Mouse (Mus musculus): ENCODE results near the gene Nln. TPM values are rescaled to one million over a fixed set of nuclear protein-coding genes. Genes with fewer than 3 reads are reported as not detected.

Gene Nln
- polyA plus RNA-seq, 1 experiment from 2014 or later, result 21.5 TPM

GRCm38 (mm10) chr13:104018466-104019076, 90.8 kb downstream of the Nln start:
- no peak overlapping the region for H3K4me2 ChIP-seq (replicated peaks; ENCODE audit: low read depth, low read length)
- H3K4me3 ChIP-seq (ENCODE audit: low read length), result no peak overlapping the region
- no peak for ATAC-seq (ENCODE audit: low FRiP score, low TSS enrichment)

GRCm38 (mm10) chr13:104015246-104016105, 93.9 kb downstream of the Nln start:
- no peaks in the 10 kb centered on the region for H3K9me3 ChIP-seq (ENCODE audit: control insufficient read depth, low read length)
- H3K4me3 ChIP-seq (ENCODE audit: low read length), result no peak overlapping the region
- no peaks in the 10 kb centered on the region for H3K4me1 ChIP-seq (ENCODE audit: control insufficient read depth, insufficient read depth, low read length)
- H3K36me3 ChIP-seq (ENCODE audit: control insufficient read depth, insufficient read depth, low read length), result no peaks in the 10 kb centered on the region
- no peak overlapping the region for H3K27ac ChIP-seq (ENCODE audit: low read depth, low read length)
- H3K27me3 ChIP-seq (ENCODE audit: control insufficient read depth, insufficient read depth, low read length), result no peaks in the 10 kb centered on the region
- H3K9ac ChIP-seq (ENCODE audit: low read depth, low read length), result no peak overlapping the region
- 84% methylated on average over 18 of the region's 18 CpGs for WGBS
- no peak for ATAC-seq (ENCODE audit: low FRiP score, low TSS enrichment)
- no peak overlapping the region for H3K4me2 ChIP-seq (replicated peaks; ENCODE audit: low read depth, low read length)

More at GRCm38 (mm10) chr13:104018466-104019076, 90.8 kb downstream of the Nln start:
- Histone ChIP-seq H3K9ac (ENCODE audit: low read depth, low read length) (no peak overlapping the region), H3K36me3 (ENCODE audit: control insufficient read depth, insufficient read depth, low read length) (no peaks in the 10 kb centered on the region), H3K4me1 (ENCODE audit: control insufficient read depth, insufficient read depth, low read length) (0 out of 2 replicates have a peak, but pooled peaks cover 3% of the 10 kb centered on the region), H3K27ac (ENCODE audit: low read depth, low read length) (no peak overlapping the region), H3K9me3 (ENCODE audit: control insufficient read depth, low read length) (no peaks in the 10 kb centered on the region), H3K27me3 (ENCODE audit: control insufficient read depth, insufficient read depth, low read length) (no peaks in the 10 kb centered on the region)
- 67% methylated on average over 7 of the region's 7 CpGs for WGBS

- Histone ChIP-seq H3K36me3 (ENCODE audit: control insufficient read depth, insufficient read depth, low read length) (no peaks in the 10 kb centered on the region), H3K4me3 (ENCODE audit: low read length) (no peak overlapping the region), H3K9ac (ENCODE audit: low read depth, low read length) (no peak overlapping the region), H3K27ac (ENCODE audit: low read depth, low read length) (no peak overlapping the region), H3K4me1 (ENCODE audit: control insufficient read depth, insufficient read depth, low read length) (no peaks in the 10 kb centered on the region), H3K9me3 (ENCODE audit: control insufficient read depth, low read length) (no peaks in the 10 kb centered on the region), H3K27me3 (ENCODE audit: control insufficient read depth, insufficient read depth, low read length) (no peaks in the 10 kb centered on the region), H3K4me2 (replicated peaks; ENCODE audit: low read depth, low read length) (no peak overlapping the region)
- ATAC-seq (ENCODE audit: low FRiP score, low TSS enrichment), result no peak
- WGBS, result 78% methylated on average over 11 of the region's 11 CpGs
Observed at GRCm38 (mm10) chr13:104014038-104014437, 95.4 kb downstream of the Nln start.

- Histone ChIP-seq H3K4me3 (ENCODE audit: low read length) (no peak overlapping the region), H3K36me3 (ENCODE audit: control insufficient read depth, insufficient read depth, low read length) (no peaks in the 10 kb centered on the region), H3K9ac (ENCODE audit: low read depth, low read length) (no peak overlapping the region), H3K4me1 (ENCODE audit: control insufficient read depth, insufficient read depth, low read length) (no peaks in the 10 kb centered on the region), H3K27me3 (ENCODE audit: control insufficient read depth, insufficient read depth, low read length) (no peaks in the 10 kb centered on the region), H3K4me2 (replicated peaks; ENCODE audit: low read depth, low read length) (no peak overlapping the region), H3K9me3 (ENCODE audit: control insufficient read depth, low read length) (no peaks in the 10 kb centered on the region), H3K27ac (ENCODE audit: low read depth, low read length) (no peak overlapping the region)
- no peak for ATAC-seq (ENCODE audit: low FRiP score, low TSS enrichment)
- 62% methylated on average over 6 of the region's 6 CpGs for WGBS
Observed at GRCm38 (mm10) chr13:104013380-104013779, 96.0 kb downstream of the Nln start.

GRCm38 (mm10) chr13:104012214-104012833, 97.1 kb downstream of the Nln start:
- Histone ChIP-seq H3K27ac (ENCODE audit: low read depth, low read length) (no peak overlapping the region), H3K9ac (ENCODE audit: low read depth, low read length) (no peak overlapping the region), H3K4me1 (ENCODE audit: control insufficient read depth, insufficient read depth, low read length) (no peaks in the 10 kb centered on the region), H3K4me2 (replicated peaks; ENCODE audit: low read depth, low read length) (no peak overlapping the region), H3K27me3 (ENCODE audit: control insufficient read depth, insufficient read depth, low read length) (no peaks in the 10 kb centered on the region), H3K36me3 (ENCODE audit: control insufficient read depth, insufficient read depth, low read length) (no peaks in the 10 kb centered on the region), H3K4me3 (ENCODE audit: low read length) (no peak overlapping the region), H3K9me3 (ENCODE audit: control insufficient read depth, low read length) (no peaks in the 10 kb centered on the region)
- no peak for ATAC-seq (ENCODE audit: low FRiP score, low TSS enrichment)
- WGBS, result 82% methylated on average over 11 of the region's 11 CpGs

- H3K4me2 ChIP-seq (replicated peaks; ENCODE audit: low read depth, low read length), result no peak overlapping the region
- no peaks in the 10 kb centered on the region for H3K36me3 ChIP-seq (ENCODE audit: control insufficient read depth, insufficient read depth, low read length)
- no peak for ATAC-seq (ENCODE audit: low FRiP score, low TSS enrichment)
- H3K4me1 ChIP-seq (ENCODE audit: control insufficient read depth, insufficient read depth, low read length), result no peaks in the 10 kb centered on the region
- no peaks in the 10 kb centered on the region for H3K9me3 ChIP-seq (ENCODE audit: control insufficient read depth, low read length)
- H3K4me3 ChIP-seq (ENCODE audit: low read length), result no peak overlapping the region
- H3K27me3 ChIP-seq (ENCODE audit: control insufficient read depth, insufficient read depth, low read length), result no peaks in the 10 kb centered on the region
- 91% methylated on average over 5 of the region's 5 CpGs for WGBS
- H3K27ac ChIP-seq (ENCODE audit: low read depth, low read length), result no peak overlapping the region
- H3K9ac ChIP-seq (ENCODE audit: low read depth, low read length), result no peak overlapping the region
Observed at GRCm38 (mm10) chr13:104011289-104011688, 98.1 kb downstream of the Nln start.

- no peak overlapping the region for H3K4me2 ChIP-seq (replicated peaks; ENCODE audit: low read depth, low read length)
- WGBS, result 87% methylated on average over 6 of the region's 6 CpGs
- H3K9me3 ChIP-seq (ENCODE audit: control insufficient read depth, low read length), result no peaks in the 10 kb centered on the region
- no peaks in the 10 kb centered on the region for H3K27me3 ChIP-seq (ENCODE audit: control insufficient read depth, insufficient read depth, low read length)
- no peaks in the 10 kb centered on the region for H3K4me1 ChIP-seq (ENCODE audit: control insufficient read depth, insufficient read depth, low read length)
- no peak overlapping the region for H3K4me3 ChIP-seq (ENCODE audit: low read length)
- H3K9ac ChIP-seq (ENCODE audit: low read depth, low read length), result no peak overlapping the region
- H3K27ac ChIP-seq (ENCODE audit: low read depth, low read length), result no peak overlapping the region
- ATAC-seq (ENCODE audit: low FRiP score, low TSS enrichment), result no peak
- no peaks in the 10 kb centered on the region for H3K36me3 ChIP-seq (ENCODE audit: control insufficient read depth, insufficient read depth, low read length)
Observed at GRCm38 (mm10) chr13:104005231-104005845, 104.1 kb downstream of the Nln start.

GRCm38 (mm10) chr13:103994085-103994455, 115.3 kb downstream of the Nln start:
- Histone ChIP-seq H3K36me3 (ENCODE audit: control insufficient read depth, insufficient read depth, low read length) (no peaks in the 10 kb centered on the region), H3K4me1 (ENCODE audit: control insufficient read depth, insufficient read depth, low read length) (no peaks in the 10 kb centered on the region), H3K9me3 (ENCODE audit: control insufficient read depth, low read length) (peaks cover 2% of the 10 kb centered on the region; the same call in 1 of the 2 replicates), H3K9ac (ENCODE audit: low read depth, low read length) (no peak overlapping the region), H3K4me3 (ENCODE audit: low read length) (no peak overlapping the region), H3K27me3 (ENCODE audit: control insufficient read depth, insufficient read depth, low read length) (no peaks in the 10 kb centered on the region), H3K27ac (ENCODE audit: low read depth, low read length) (no peak overlapping the region), H3K4me2 (replicated peaks; ENCODE audit: low read depth, low read length) (no peak overlapping the region)
- 85% methylated on average over 5 of the region's 5 CpGs for WGBS
- no peak for ATAC-seq (ENCODE audit: low FRiP score, low TSS enrichment)
